Mouse (Mus musculus) kidney, embryonic 16.5 days (tissue): ENCODE data around the gene D630003M21Rik. TPM values are rescaled to one million over a fixed set of nuclear protein-coding genes. Genes with fewer than 3 reads are reported as not detected.

Experiments used
- ATAC-seq: fragments of 200-750 bp; cut with Nextera tagmentation; 2 replicates; pipeline ENCODE4 v1.8.0; 2017; ENCODE audit warnings: moderate TSS enrichment; ENCODE audit not compliant: low FRiP score, low TSS enrichment
- H3K27ac ChIP-seq: fragments of 300-500 bp; sonication (generic); 2 replicates; pipeline ENCODE4 v1.5.1; 2014; ENCODE audit warnings: low read length
- H3K27me3 ChIP-seq: fragments of 300-500 bp; sonication (generic); 2 replicates; pipeline ENCODE4 v1.6.1; 2014; ENCODE audit warnings: low read length, control low read depth, mixed read lengths; ENCODE audit not compliant: insufficient read depth
- H3K36me3 ChIP-seq: fragments of 300-500 bp; sonication (generic); 2 replicates; pipeline ENCODE4 v1.6.1; 2014; ENCODE audit warnings: low read length, control low read depth, mixed read lengths; ENCODE audit not compliant: insufficient read depth
- H3K4me1 ChIP-seq: fragments of 300-500 bp; sonication (generic); 2 replicates; pipeline ENCODE4 v1.6.1; 2014; ENCODE audit warnings: low read length, control low read depth, mixed read lengths; ENCODE audit not compliant: insufficient read depth
- H3K4me2 ChIP-seq: fragments of 300-500 bp; sonication (generic); replicated peaks from 2 replicates; pipeline ENCODE4 v1.6.1; 2014; ENCODE audit warnings: low read depth, low read length
- H3K4me3 ChIP-seq: fragments of 300-500 bp; sonication (generic); 2 replicates; pipeline ENCODE4 v1.5.1; 2014; ENCODE audit warnings: mild to moderate bottlenecking, low read length
- H3K9ac ChIP-seq: fragments of 300-500 bp; sonication (generic); replicated peaks from 2 replicates; pipeline ENCODE4 v1.6.1; 2014; ENCODE audit warnings: low read length
- H3K9me3 ChIP-seq: fragments of 300-500 bp; sonication (generic); 2 replicates; pipeline ENCODE4 v1.6.1; 2016; ENCODE audit warnings: low read length, control low read depth
- WGBS: fragments of 180-500 bp; shearing (Covaris S2); extraction: QIAGEN DNeasy Blood & Tissue Kit; methylation state at CpG from one replicate; pipeline ENCODE4 v1.1.7; 2014; 5-methylcytosine and 5-hydroxymethylcytosine counted together
- polyA plus RNA-seq: library from polyadenylated mRNA; unstranded; fragments of >200 nt; fragmentation: Nextera tagmentation; extraction: Ambion mirVana; gene quantifications from 2 replicates; pipeline ENCODE4 v1.2.1, GENCODE M21; 2015

Gene D630003M21Rik
- polyA plus RNA-seq, 1 experiment from 2014 or later, result 8.3 TPM

DNA sequence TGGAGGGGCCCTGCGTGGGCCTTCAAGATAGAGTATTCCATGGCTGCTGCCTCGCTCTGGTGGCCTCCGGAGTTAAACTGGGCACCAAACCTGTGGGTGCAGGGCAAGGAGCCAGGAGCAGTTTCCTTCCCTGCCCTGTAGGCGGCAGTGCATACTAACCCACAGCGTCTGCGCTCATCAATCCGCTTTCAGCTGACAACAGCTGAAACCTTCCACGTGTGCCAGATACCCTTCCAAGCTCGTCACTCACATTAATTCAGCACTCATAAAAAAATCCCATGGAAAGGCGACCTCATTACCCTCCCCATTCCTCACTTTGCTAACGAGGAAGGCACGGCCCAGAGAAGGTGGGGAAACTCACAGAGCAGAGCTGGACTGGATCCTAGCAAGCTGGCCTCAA, 21.2 kb downstream of the D630003M21Rik start:
- no peaks in the 10 kb centered on the region for H3K27me3 ChIP-seq
- H3K4me2 ChIP-seq, result no peak overlapping the region; the same call in 1 of the 2 replicates
- 6% methylated on average over 12 of the region's 12 CpGs for WGBS
- no peak overlapping the region for H3K9ac ChIP-seq
- H3K9me3 ChIP-seq, result no peaks in the 10 kb centered on the region
- H3K27ac ChIP-seq, result no peak overlapping the region
- ATAC-seq, result 0 out of 2 replicates have a peak, but pooled peaks have one; percentile 7
- no peak overlapping the region for H3K4me3 ChIP-seq
- H3K36me3 ChIP-seq, result no peaks in the 10 kb centered on the region
- H3K4me1 ChIP-seq, result peaks cover 27% of the 10 kb centered on the region

GRCm38 (mm10) chr2:158204114-158204513, 24.9 kb downstream of the D630003M21Rik start:
- H3K4me1 ChIP-seq, result peaks cover 5% of the 10 kb centered on the region; the same call in 1 of the 2 replicates
- no peak overlapping the region for H3K9ac ChIP-seq
- 11% methylated on average over 7 of the region's 7 CpGs for WGBS
- H3K4me2 ChIP-seq, result no peak overlapping the region
- ATAC-seq, result no peak
- no peak overlapping the region for H3K4me3 ChIP-seq
- H3K36me3 ChIP-seq, result no peaks in the 10 kb centered on the region
- no peaks in the 10 kb centered on the region for H3K27me3 ChIP-seq
- no peaks in the 10 kb centered on the region for H3K9me3 ChIP-seq
- H3K27ac ChIP-seq, result no peak overlapping the region

GRCm38 (mm10) chr2:158203686-158204085, 25.3 kb downstream of the D630003M21Rik start:
- Histone ChIP-seq H3K4me3 (no peak overlapping the region), H3K27me3 (no peaks in the 10 kb centered on the region), H3K9me3 (no peaks in the 10 kb centered on the region), H3K36me3 (no peaks in the 10 kb centered on the region), H3K27ac (no peak overlapping the region), H3K9ac (no peak overlapping the region), H3K4me2 (no peak overlapping the region), H3K4me1 (peaks cover 5% of the 10 kb centered on the region; the same call in 1 of the 2 replicates)
- no peak for ATAC-seq
- 85% methylated on average over 4 of the region's 4 CpGs for WGBS

GRCm38 (mm10) chr2:158199281-158199680, 29.7 kb downstream of the D630003M21Rik start:
- Histone ChIP-seq H3K36me3 (peaks cover 4% of the 10 kb centered on the region; the same call in 1 of the 2 replicates), H3K9me3 (no peaks in the 10 kb centered on the region)
- 39% methylated on average over 3 of the region's 3 CpGs for WGBS

DNA sequence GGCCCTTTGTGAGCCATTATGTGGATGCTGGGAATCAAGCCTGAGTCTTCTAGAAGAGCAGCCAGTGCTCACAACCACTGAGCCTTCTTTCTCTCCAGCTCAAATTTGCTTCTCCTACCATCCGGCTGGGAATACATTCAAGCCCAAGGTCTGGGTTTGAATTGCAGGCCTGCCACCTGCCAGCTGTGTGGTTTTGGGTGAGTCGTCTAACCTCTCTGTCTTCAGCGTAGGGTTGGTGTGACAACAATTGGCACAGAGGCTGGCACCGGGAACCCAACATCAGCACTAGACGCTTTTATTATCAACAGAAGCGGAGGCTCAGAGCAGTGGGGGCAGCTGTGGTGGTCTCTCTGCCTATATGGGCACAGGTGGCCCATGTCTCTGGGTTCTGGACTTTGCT, 30.2 kb downstream of the D630003M21Rik start:
- H3K4me1 ChIP-seq, result peaks cover 10% of the 10 kb centered on the region; the same call in 1 of the 2 replicates
- no peaks in the 10 kb centered on the region for H3K27me3 ChIP-seq
- no peak overlapping the region for H3K4me3 ChIP-seq
- H3K4me2 ChIP-seq, result no peak overlapping the region
- H3K36me3 ChIP-seq, result peaks cover 4% of the 10 kb centered on the region; the same call in 1 of the 2 replicates
- H3K9me3 ChIP-seq, result no peaks in the 10 kb centered on the region
- H3K27ac ChIP-seq, result no peak overlapping the region
- no peak for ATAC-seq
- 73% methylated on average over 6 of the region's 6 CpGs for WGBS
- no peak overlapping the region for H3K9ac ChIP-seq

More at GRCm38 (mm10) chr2:158199281-158199680, 29.7 kb downstream of the D630003M21Rik start:
- Histone ChIP-seq H3K4me3 (no peak overlapping the region), H3K27ac (no peak overlapping the region), H3K4me1 (peaks cover 10% of the 10 kb centered on the region; the same call in 1 of the 2 replicates), H3K4me2 (no peak overlapping the region), H3K9ac (no peak overlapping the region), H3K27me3 (no peaks in the 10 kb centered on the region)
- no peak for ATAC-seq

DNA sequence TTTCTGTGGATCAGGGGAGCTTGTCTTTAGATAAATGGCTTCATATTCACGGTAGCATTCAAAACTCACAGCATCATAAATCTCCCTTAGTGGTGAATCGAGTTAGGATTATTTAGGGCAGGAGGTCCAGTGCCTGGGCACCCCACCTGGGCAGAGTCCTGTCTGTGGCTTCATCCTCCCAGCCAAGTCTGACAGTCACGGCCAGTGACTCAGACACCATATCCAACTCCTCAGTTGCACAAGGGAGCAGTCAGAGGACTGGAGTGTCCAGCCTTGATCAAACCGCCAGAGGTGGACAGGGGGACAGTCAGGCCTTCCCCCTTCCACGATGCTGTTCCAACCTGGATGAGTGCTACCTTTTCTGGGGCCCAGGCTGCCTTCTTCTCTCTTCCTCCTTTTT, 31.1 kb downstream of the D630003M21Rik start:
- 49% methylated on average over 5 of the region's 5 CpGs for WGBS
- Histone ChIP-seq H3K9me3 (no peaks in the 10 kb centered on the region), H3K27ac (no peak overlapping the region), H3K36me3 (peaks cover 4% of the 10 kb centered on the region; the same call in 1 of the 2 replicates), H3K9ac (no peak overlapping the region), H3K4me1 (peaks cover 10% of the 10 kb centered on the region; the same call in 1 of the 2 replicates), H3K4me3 (no peak overlapping the region), H3K27me3 (no peaks in the 10 kb centered on the region), H3K4me2 (no peak overlapping the region)
- ATAC-seq, result no peak

DNA sequence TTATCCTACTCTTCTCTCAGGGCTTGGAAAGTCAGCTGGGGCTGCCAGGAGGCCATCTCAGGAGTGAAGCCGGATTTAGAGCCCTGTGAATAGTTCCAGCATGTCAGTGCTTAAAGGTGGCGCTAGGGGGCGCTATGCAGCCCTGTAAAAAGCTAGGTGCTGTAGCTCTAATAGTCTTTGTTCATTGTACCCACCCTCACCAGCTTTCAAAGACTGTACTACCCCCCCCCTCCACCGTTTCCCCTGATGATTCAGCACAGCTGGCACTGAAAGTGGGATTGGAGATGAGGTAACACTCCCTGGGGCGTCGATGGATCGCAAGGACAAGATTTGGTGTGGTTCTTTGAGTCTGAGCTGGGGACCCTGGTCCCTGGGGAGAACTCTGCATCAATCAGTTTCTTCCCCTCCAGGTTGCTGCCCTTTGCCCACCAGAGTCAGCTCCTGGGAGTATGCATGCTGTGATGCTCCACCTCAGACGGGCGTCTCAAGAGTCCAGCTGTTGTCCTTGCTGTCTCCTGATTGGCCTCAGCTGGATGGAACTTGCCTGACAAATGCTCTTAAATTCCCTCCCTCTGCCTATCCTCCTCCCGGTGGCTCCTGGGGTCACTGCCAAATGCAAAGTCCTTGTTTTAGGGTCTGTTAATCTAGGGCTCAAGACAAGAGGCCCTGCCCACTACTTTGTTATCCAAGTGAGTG, 33.9 kb downstream of the D630003M21Rik start:
- WGBS, result 15% methylated on average over 10 of the region's 10 CpGs

DNA sequence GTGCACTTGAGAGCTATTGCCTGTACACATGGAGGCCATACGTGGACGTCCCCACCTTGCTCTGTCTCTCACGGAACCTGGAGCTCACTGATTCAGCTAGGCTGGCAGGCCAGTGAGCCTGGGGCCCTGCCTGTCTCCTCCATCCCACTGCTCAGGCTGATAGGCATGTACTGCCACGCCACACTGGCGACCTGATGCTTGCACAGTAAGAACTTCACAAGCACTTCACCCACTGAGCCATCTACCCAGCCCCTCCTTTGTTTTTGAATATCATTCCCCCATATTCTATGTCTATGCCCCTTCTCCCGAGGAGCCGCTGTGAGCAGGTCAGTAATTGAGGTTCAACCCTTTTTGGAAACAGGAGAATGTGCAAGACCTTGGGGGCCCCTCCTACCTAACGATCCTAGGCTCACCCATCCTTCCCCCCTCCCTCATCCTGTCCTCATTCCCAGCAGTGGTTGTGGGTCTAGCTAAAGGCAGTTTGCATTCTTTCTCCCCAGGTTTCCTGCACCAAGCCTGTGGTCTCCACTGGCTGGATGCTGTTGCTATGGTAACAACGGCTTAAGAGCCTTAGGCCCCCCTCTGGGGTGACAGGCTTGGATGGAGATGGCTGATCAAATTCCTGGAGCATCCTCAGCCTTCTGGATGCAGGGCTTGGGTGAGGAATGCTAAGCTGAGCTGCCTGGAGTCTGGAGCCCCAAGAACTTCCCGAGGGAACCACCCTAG, 35.2 kb downstream of the D630003M21Rik start:
- no peak for ATAC-seq
- WGBS, result 58% methylated on average over 10 of the region's 10 CpGs

More for the DNA sequence above, 33.9 kb downstream of the D630003M21Rik start:
- Histone ChIP-seq H3K36me3 (peaks cover 4% of the 10 kb centered on the region; the same call in 1 of the 2 replicates), H3K4me1 (peaks cover 19% of the 10 kb centered on the region), H3K27ac (no peak overlapping the region), H3K4me3 (no peak overlapping the region), H3K4me2 (no peak overlapping the region), H3K9ac (no peak overlapping the region), H3K9me3 (no peaks in the 10 kb centered on the region), H3K27me3 (no peaks in the 10 kb centered on the region; the same call in 1 of the 2 replicates)
- ATAC-seq, result 0 out of 2 replicates have a peak, but pooled peaks have one; percentile 10

DNA sequence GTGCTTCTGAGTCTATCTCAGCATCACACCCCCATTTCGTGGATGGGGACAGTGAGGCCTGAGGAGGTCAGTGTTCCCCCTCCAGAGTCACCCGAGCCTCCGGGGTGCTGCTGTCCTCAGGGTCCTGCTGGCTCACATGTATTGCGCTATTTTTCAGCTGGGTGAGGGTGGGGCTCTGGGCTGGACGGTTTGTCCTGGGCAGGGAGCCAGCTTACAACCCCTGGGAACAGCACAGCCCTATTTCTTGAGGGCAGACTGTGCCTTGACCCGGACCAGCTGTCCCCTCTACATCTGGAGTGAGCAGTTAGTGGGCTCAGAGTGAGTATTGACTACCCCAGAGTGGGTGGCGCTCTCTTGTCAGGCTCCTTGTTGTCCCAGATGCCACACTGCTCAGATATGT, 37.9 kb downstream of the D630003M21Rik start:
- 58% methylated on average over 7 of the region's 7 CpGs for WGBS
- Histone ChIP-seq H3K4me2 (no peak overlapping the region), H3K27me3 (no peaks in the 10 kb centered on the region; the same call in 1 of the 2 replicates), H3K36me3 (peaks cover 2% of the 10 kb centered on the region; the same call in 1 of the 2 replicates), H3K27ac (no peak overlapping the region), H3K4me1 (peaks cover 37% of the 10 kb centered on the region), H3K4me3 (no peak overlapping the region), H3K9me3 (no peaks in the 10 kb centered on the region), H3K9ac (no peak overlapping the region; the same call in 1 of the 2 replicates)
- peak; percentile 13; the same call in 1 of the 2 replicates for ATAC-seq

More for the DNA sequence above, 35.2 kb downstream of the D630003M21Rik start:
- peaks cover 26% of the 10 kb centered on the region for H3K4me1 ChIP-seq
- no peak overlapping the region for H3K9ac ChIP-seq
- no peak overlapping the region for H3K4me3 ChIP-seq
- no peak overlapping the region for H3K4me2 ChIP-seq
- H3K27me3 ChIP-seq, result no peaks in the 10 kb centered on the region; the same call in 1 of the 2 replicates
- peaks cover 4% of the 10 kb centered on the region; the same call in 1 of the 2 replicates for H3K36me3 ChIP-seq
- H3K27ac ChIP-seq, result no peak overlapping the region
- H3K9me3 ChIP-seq, result no peaks in the 10 kb centered on the region
